Mouse (Mus musculus): ENCODE measurements around the gene Arhgap30.
A peak's percentile ranks its signal among the peaks of the same experiment; 100 is the strongest.

The Arhgap30 gene

DNA sequence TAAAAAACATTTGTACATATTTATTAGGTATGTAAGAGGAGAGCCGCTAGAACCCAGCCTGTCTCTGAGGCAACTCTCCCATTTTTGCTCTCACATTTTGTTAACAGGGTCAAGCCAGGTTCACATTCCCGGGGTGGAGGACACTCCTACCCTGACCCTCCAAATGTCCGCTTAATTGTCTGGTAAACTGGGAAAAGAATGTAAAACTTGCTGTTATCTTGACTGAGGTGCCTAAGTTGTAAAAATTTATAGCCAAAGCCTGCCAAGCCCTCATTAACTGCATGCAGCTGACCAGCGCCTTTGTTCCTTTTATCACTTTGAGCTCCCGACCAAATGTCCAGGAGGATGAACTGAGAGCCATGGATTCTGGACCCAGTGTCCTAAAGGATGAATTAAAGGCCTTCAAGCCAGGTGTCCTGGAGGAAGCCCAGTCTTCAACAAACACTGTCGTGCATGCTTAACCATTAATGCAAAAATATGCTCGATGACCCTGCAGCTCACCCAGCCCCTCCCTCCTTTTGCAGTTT, 46.6 kb downstream of the Arhgap30 start:
- DNase-seq: no peak

DNA sequence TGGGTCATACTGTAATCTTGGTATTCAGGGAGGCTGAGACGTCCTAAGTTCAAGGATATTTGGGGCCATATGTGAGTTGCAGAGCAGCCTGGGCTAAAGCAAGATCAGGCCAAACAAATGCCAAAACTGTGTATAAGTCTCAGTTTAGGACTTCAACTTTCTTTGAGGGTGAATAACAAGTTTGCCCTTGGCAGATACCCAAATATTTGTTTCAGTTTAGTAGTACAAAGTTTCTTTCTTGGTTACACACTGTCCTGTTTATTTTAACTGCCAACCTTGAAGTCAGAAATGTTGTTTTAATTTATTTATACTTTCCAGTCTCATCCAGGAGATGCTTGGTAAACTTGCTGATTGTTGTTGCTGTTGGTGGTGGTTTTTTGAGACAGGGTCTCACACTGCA, 47.2 kb downstream of the Arhgap30 start:
- no peak for DNase-seq

DNA sequence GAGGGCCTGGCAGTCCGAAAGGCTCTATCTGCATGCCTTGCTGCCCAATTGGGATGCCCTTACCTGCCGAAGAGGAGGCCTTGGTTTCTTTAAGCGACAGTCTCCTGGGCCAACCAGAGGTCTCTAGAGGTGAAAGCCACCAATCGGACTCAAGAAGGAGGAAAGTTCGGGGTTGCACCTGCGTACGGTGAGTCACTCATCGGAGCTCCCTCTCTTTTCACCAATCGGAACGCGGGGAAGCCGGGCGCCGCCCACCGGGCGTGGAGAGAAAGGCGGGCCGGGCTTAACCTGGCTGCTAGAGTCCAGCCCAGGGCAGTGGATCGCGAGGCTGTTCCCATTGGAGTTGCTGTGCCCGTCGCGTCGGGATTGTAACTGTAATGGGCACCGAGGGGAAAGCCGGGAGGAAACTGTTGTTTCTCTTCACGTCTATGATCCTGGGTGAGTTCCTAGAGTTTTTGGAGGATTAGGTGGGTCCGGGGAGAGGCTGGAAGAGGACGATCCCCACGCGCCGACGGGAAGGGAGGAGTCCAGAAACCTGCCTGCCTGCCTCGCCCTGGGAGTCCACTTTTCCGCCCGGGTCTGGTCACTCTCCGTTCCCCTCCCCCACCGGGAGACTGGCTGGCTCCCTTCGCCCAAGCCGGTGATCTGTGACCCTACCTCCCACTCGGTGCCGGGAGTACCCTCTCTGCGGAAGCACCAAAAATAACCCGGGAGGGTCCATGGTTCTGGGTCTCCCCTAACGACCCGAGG, 48.7 kb downstream of the Arhgap30 start, which contains the start of gene F11r:
Gene F11r (plus strand): TSS at position 272 of the 750 bp plus-strand sequence.
- peak; percentile 85 to 89 for DNase-seq

DNA sequence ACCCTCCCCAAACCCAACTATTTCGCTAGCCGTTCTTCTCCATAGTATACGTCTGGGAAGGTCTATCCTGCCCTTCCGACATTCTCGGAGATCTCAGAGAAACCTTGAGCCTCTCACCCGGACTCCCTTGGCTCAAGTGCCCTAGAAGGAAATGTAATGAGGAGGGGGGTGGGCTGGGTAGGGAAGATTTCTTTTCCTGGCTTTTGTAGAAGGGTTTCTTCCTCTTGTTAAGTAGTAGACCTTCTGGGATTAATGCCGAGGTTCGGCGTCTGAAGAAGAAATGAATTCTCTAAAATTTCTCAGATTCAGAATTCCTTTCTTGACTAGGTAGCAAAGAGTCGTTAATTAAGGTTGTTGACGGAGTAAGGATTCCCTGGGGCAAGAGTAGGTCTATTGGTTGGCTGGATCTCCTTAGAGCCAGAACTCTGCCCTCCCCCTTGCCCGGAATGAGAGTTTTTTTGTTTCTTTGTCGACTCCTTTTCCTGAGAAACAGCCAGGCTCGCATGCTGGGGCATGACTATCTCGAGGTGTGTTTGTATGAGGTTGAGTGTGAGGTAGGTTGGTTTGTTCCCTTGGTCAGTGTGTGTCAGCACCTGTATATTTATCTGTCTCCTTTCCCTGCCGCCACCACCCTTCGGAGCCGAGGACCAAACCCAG, 49.4 kb downstream of the Arhgap30 start:
- no peak for DNase-seq

DNA sequence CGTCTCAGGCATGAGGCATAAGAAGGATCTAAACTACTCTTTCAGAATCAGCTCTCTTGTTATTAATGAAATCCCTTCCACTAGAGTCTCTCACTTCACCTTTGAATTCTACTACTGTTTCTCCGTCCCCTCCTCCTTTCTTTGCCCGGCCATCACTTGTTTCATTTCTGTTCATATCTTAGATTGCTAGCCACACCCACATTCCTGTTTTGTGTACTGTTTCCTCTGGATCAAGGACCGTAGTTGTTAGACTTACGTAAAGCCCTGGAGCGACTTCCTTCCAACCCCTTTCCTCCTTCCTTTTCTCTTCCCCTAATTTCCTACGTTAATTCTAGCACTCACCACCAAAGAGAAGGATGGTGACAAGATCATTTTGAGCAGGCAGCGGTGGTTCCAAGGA, 50.3 kb downstream of the Arhgap30 start:
- DNase-seq: no peak

DNA sequence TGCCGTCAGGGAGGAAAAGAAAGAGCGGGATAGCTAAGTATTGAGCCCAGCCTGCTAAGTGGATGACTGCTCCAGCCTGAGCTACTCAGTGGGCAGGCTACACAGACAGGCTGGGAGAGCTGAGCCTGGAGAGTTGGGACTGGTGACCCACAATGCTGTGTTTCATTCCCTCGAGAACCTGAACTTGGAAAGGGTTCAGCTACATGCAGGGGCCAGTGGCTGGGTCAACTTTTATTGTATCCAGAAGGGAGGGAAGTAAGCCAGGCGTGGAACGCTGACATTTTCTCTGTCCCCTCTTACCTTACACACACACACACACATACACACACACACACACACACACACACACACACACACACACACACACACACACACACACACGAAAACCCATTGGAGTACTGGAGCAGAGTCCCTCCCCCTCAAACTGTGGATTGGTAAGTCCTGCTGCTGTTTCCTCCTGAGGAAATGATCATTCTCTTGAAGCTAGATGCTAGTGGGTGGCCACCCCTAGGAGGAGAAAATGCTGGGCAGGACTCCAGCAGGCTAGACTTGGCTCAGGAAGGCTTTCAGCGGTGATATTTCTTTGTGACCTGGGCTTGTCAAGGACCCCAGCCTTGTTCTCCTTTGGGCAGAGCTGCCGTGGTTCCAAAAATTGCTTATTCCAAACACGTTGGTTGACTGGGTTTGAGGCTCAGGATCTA, 51.4 kb downstream of the Arhgap30 start:
- DNase-seq: no peak

DNA sequence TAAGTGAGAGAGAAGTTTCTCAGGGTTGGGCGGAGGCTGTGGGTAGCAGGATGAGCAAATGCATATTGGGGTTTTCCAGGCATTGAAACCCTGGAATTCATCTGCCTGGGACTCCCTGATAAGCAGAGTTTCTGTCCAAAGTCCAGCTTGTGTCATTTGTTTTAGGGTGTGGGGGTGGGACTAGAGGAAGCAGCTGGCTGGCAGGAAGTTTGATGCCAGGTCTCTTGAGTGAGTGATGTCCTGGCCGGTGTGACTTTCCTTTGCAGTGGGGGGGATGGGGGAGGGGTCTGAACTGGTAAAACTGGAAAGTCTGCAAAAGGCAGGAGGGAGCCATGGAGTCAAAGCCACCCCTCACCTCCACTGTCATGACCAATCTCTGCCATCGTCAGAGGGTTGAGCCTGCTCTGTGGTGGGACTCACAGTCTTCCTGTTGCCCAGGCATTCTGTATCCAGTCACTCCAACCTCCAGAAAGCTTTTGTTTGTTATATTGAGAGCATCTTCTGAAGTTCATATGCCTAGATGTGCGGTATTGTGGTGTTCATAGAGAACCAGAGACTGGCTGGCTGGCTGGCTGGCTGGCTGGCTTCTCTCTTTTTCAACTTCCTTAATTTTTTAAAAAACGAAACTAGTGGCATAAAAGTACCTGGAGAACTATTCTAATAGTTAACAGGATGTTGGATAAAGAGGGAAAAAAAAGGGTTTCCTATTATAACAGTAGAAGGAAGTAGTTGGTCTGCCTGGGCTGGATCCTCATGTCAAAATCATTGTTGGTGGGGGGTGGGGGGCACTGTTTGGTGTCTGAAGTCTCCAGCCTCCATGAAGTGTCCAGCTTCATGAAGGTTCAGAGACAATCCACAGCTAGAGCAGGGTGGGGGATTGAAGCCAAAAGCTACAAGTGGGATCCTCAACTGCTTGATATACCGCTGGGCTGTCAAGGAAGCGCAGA, 53.0 kb downstream of the Arhgap30 start:
- no peak for DNase-seq

DNA sequence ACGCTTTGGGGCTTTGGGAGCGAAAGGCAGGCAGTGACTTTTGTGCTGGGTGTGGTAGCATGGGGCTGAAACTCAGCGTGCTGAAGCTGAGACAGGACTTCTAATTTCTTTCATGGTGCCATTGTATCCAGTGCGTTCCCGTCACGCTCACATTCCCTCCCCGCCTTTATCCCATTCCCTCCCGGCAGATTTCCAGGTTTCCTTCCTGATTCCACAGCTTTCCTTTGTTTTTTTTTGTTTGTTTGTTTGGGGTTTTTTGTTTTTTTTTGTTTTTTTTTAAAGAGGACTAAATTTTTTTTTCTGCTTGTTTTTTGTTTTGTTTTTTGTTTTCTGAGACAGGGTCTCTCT, 53.6 kb downstream of the Arhgap30 start:
- no peak for DNase-seq

DNA sequence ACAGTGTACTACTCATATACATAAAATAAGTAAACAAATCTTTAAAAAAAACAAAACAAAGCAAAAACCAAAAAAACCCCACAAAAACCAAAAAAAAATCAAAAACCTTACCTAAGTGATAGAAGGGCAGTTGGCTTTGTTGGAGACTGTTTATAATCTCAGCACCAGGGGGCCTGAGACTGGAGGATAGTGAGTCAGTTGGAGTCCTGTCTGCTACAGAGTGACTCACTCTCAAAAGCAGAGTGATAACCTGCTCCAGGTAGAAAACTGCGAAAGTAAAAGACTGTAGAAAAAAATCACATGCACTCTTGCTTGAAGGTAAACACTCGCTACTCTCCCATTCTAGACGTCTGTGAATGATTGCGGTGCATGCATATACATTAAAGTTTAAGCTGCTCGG, 56.3 kb downstream of the Arhgap30 start:
- no peak for DNase-seq

DNA sequence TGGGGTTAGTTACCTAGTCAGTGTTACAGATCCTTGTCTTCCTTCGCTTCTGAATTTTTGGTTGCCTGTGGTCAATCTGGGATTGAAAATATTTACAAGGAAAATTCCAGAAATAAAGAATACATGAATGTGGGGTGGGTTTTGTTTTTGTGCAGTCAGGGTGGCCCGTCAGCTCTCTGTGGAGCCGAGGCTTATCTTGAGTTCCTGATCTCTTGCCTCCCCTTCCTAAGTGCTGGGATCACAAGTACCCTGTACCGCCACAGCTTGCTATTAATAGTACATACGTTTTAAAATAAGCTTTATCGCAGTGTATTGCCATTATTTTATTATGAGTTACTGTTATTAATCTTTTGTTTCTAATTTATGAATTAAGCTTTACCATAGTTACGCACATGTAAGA, 58.1 kb downstream of the Arhgap30 start:
- no peak for DNase-seq

DNA sequence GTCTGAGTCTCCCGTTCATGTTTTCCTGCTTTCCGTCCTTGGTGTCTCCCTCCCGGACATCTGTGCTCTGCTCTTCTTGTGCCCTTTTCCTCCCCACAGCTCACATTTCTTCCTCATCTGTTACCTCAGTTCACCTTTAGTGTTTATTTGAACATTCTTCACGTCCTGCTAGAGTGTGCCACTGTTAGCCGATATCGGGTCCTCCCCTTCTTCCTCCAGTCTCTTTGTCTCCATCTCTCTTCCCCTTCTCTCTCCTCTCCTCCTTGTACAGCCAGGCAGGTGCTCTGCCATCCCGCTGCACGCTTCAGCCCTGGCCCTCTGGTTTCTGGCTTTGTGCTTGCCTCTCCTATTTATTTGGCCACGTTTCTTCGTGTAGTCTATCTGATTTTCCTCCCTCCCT, 58.9 kb downstream of the Arhgap30 start:
- DNase-seq: no peak

DNA sequence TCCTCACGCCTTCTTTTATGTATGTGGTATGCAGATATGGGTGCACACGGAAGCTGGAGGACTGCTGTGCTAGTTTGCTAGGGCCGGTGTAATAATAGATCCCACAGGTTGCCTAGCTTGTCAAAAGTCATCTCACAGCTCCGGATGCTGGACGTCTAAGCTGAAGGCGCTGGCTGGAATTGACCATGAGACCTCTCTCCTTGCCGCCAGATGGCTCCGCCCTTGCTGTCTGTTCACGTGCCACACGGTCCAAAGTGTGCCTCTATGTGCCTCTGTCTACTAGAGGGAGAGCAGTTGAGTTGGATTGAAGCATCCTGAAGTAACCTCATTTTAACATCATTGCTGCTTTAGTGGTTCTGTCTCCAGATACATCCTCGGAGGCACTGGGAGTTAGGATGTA, 61.3 kb downstream of the Arhgap30 start:
- DNase-seq: no peak

DNA sequence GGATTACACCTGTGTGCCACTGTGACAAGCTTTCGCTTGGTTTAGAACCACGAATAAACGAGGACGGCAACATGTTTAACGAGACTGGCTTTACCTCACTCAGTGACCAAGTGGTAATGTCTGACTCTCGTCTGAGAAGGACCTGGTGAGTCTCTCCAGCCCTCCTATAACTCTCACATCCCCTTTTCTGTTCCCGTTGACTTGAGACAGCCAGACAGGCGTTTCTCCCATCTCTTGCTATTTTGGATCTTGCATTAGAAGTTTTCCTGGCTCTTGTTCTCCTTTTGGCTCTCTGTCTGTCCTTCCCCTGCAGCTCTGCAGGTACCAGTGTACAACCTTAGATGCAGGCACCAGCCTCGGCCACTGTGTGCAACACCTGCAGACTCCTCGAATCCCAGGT, 62.2 kb downstream of the Arhgap30 start:
- no peak for DNase-seq

DNA sequence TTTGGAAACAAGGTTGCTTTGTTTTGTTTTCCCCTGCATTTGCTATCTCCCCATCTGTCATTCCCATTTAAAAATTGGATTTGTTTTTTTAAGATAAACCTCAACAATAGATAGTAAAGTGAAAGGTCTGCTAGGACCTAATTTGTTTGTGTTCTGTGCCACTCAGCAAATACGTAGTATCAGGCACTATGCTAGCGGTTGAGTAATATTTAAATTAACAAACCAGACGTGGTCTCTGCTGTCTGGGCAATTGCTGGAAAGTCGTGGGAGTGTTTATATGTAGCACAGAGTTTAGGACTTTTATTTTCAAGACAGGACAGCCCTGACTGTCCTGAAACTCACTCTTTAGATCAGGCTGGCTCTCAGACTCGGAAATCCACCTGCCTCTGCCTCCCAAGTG, 63.8 kb downstream of the Arhgap30 start:
- DNase-seq: no peak

DNA sequence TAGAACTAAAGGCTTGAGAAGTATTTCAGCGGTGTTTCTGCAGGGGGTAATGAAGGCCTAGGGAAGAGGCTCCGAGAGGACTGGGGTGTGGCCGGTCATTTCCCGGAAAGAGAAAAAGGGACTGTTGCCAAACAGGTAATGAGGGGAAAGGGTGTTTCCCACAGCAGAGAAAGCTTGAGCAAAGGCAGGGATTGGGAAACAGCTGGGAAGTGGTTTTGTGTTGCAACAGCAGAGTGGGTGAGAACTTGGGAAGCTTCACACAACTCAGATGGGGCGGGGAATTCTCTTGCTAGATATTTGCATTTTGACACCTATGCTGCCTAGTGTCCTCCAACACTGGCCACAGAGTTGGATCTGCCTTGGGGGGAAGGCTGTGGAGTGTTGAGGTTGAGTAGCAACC, 64.2 kb downstream of the Arhgap30 start:
- DNase-seq: no peak

DNA sequence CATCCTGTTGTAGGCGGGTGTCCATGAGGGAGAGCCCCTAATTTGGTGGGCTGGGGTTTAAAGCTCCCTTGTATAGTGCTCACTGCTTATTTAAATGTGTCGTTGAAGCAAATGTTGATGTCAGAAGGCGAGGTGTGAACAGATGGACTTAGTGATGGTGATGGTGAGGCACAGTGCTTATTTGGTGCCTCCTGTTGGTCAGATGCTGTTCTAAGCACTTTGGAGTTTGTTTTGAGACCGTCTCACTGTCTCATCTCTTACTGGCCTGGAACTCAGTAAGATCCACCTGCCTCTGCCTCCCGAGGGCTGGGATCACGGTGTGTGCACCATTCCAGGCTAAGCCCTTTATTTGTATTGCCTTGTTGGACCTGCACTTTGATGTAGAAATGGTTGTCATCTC, 66.2 kb downstream of the Arhgap30 start:
- no peak for DNase-seq

DNA sequence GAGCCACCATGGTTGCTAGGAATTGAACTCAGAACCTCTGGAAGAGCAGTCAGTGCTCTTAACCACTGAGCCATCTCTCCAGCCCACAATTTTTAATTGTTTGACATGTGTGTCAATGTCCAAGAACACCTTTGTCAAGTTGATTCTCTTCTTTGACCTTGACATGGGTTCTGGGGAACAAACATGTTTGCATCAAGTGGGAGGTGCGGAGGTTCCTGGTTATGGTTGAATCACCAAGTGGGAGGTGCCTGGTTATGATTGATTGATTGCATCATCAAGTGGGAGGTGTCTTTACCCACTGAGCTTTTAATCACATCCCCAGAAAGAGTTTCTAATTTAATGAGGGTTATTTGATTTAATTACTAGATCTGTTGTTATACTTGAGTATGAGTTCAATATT, 68.8 kb downstream of the Arhgap30 start:
- DNase-seq: no peak

DNA sequence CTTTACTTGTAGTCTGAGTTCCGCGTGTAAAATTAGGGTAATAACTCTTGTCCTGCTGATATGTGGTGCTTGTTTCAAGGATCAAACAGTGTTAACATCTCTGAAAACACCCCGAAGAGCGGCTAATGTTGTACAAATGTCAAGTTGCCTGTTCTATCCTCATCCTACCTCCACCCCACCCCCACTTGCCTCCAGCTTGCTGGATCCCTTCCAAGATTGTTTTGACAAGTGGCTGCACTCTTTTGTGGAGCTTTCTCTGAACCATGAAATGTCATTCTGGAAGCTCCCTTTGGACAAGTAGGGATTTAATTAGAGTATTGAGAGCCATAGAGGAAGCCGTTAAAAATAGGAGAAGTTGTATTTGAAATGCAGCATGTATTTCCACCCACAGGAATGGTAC, 71.0 kb downstream of the Arhgap30 start:
- DNase-seq: no peak

All from cerebellum, postnatal 25 days (tissue).